Mouse (Mus musculus) CH12.LX (cell line): ENCODE results near the gene Rapgef4.

Source experiments
- CHD2 ChIP-seq: IDR thresholded peaks from 2 replicates; pipeline ENCODE4 v1.6.1; 2011; ENCODE audit warnings: low read length, improper control_type of control experiment
- CTCF ChIP-seq, 2 experiments: IDR thresholded peaks in 1 of 2; conservative IDR thresholded peaks in 1 of 2; 2 replicates each; pipeline ENCODE4 v1.5.1; 2011 to 2012; ENCODE audit warnings: low read depth in 2 of 2, low read length in 2 of 2, improper control_type of control experiment in 1 of 2, inconsistent platforms in 1 of 2, mild to moderate bottlenecking in 1 of 2, moderate library complexity in 1 of 2
- E2F4 ChIP-seq: IDR thresholded peaks from 2 replicates; pipeline ENCODE4 v1.6.1; 2011; ENCODE audit warnings: low read depth, low read length, improper control_type of control experiment; ENCODE audit not compliant: insufficient replicate concordance
- JUND ChIP-seq: conservative IDR thresholded peaks from 2 replicates; pipeline ENCODE4 v1.6.1; 2011; ENCODE audit warnings: low read depth, low read length, improper control_type of control experiment
- NELFE ChIP-seq: IDR thresholded peaks from 2 replicates; pipeline ENCODE4 v1.6.1; 2011; ENCODE audit warnings: low read depth, low read length, improper control_type of control experiment
- POLR2A ChIP-seq: IDR thresholded peaks from 2 replicates; pipeline ENCODE4 v1.6.1; 2011; ENCODE audit warnings: low read depth, mild to moderate bottlenecking, improper control_type of control experiment, low read length
- SMC3 ChIP-seq: IDR thresholded peaks from 2 replicates; pipeline ENCODE4 v1.6.1; 2011; ENCODE audit warnings: low read depth, low read length, improper control_type of control experiment
- TBP ChIP-seq: conservative IDR thresholded peaks from 2 replicates; pipeline ENCODE4 v1.6.1; 2011; ENCODE audit warnings: low read depth, low read length, improper control_type of control experiment
- ZC3H11A ChIP-seq: IDR thresholded peaks from 2 replicates; pipeline ENCODE4 v1.6.1; 2012; ENCODE audit warnings: low read depth, mild to moderate bottlenecking, inconsistent platforms, low read length, improper control_type of control experiment
- ZKSCAN1 ChIP-seq: IDR thresholded peaks from 2 replicates; pipeline ENCODE4 v1.6.1; 2012; ENCODE audit warnings: low read depth, inconsistent platforms, low read length, improper control_type of control experiment, borderline replicate concordance
- ZMIZ1 ChIP-seq: IDR thresholded peaks from 2 replicates; pipeline ENCODE4 v1.6.1; 2012; ENCODE audit warnings: low read depth, mild to moderate bottlenecking, inconsistent platforms, low read length, improper control_type of control experiment

DNA sequence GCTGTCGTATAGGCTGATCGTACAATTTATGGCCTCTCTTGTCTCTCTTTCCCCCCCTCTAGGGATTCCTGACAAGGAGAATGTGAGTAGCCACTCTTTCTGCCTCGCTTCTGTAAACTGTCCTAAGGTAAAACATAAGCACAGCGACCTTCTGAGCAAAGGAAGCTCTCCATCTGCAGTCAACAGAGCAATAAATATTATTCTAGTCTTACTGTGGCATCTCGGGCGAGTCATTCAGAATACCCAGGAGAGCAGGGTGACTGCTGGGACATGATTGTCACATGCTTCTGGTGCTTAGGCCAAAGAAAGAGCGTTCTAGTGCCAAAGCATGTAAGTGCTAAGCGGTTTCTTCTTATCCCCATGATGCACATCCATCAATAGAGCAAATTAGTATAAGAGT is 160.1 kb downstream of the Rapgef4 start:
- no peak for TF ChIP-seq NELFE
- no peak for TF ChIP-seq CTCF (conservative IDR thresholded peaks at IDR 0.05 in 1 of 2, IDR thresholded peaks at IDR 0.05 in 1 of 2; ENCODE audit: low read depth in 2 of 2, low read length in 2 of 2)
- TF ChIP-seq POLR2A: no peak
- TF ChIP-seq TBP: no peak
- TF ChIP-seq E2F4: no peak
- no peak for TF ChIP-seq JUND
- TF ChIP-seq CHD2: no peak
- no peak for TF ChIP-seq ZMIZ1
- TF ChIP-seq ZKSCAN1: no peak
- TF ChIP-seq SMC3: no peak
- no peak for TF ChIP-seq ZC3H11A
